Mouse (Mus musculus) forebrain, embryonic 15.5 days (tissue): Measurements from ENCODE around the gene Gja1. TPM values are rescaled to one million over a fixed set of nuclear protein-coding genes. Genes with fewer than 3 reads are reported as not detected.
A peak's percentile ranks its signal among the peaks of the same experiment; 100 is the strongest.

Experiments
- ATAC-seq: fragments of 200-750 bp; cut with Nextera tagmentation; replicated peaks from 2 replicates; pipeline ENCODE4 v1.8.0; 2017; ENCODE audit warnings: mild to moderate bottlenecking, moderate TSS enrichment, moderate library complexity
- H3K27ac ChIP-seq: fragments of 300-500 bp; sonication (generic); replicated peaks from 2 replicates; pipeline ENCODE4 v1.5.1; 2015; ENCODE audit warnings: mild to moderate bottlenecking, inconsistent platforms
- H3K27me3 ChIP-seq: fragments of 300-500 bp; sonication (generic); 2 replicates; pipeline ENCODE4 v1.6.1; 2015; ENCODE audit warnings: inconsistent platforms
- H3K36me3 ChIP-seq: fragments of 300-500 bp; sonication (generic); 2 replicates; pipeline ENCODE4 v1.6.1; 2015; ENCODE audit warnings: mild to moderate bottlenecking, inconsistent platforms
- H3K4me1 ChIP-seq: fragments of 300-500 bp; sonication (generic); 2 replicates; pipeline ENCODE4 v1.6.1; 2015; ENCODE audit warnings: inconsistent platforms
- H3K4me2 ChIP-seq: fragments of 300-500 bp; sonication (generic); replicated peaks from 2 replicates; pipeline ENCODE4 v1.6.1; 2015; ENCODE audit warnings: mild to moderate bottlenecking, inconsistent platforms
- H3K4me3 ChIP-seq: fragments of 300-500 bp; sonication (generic); 2 replicates; pipeline ENCODE4 v1.5.1; 2015; ENCODE audit warnings: mild to moderate bottlenecking, inconsistent platforms
- H3K9ac ChIP-seq: fragments of 300-500 bp; sonication (generic); replicated peaks from 2 replicates; pipeline ENCODE4 v1.6.1; 2015; ENCODE audit warnings: mild to moderate bottlenecking, inconsistent platforms
- H3K9me3 ChIP-seq: fragments of 300-500 bp; sonication (generic); 2 replicates; pipeline ENCODE4 v1.6.1; 2016; ENCODE audit warnings: inconsistent platforms
- WGBS: fragments of 180-500 bp; shearing (Covaris S2); methylation state at CpG from one replicate; pipeline ENCODE4 v1.1.7; 2015; ENCODE audit warnings: mixed read lengths; 5-methylcytosine and 5-hydroxymethylcytosine counted together
- polyA plus RNA-seq: library from polyadenylated mRNA; unstranded; fragments of >200 nt; fragmentation: Nextera tagmentation; extraction: Ambion mirVana; gene quantifications from 2 replicates; pipeline ENCODE4 v1.2.1, GENCODE M21; 2015

Gja1 gene
- polyA plus RNA-seq, 1 experiment from 2014 or later: 71.5 TPM

DNA sequence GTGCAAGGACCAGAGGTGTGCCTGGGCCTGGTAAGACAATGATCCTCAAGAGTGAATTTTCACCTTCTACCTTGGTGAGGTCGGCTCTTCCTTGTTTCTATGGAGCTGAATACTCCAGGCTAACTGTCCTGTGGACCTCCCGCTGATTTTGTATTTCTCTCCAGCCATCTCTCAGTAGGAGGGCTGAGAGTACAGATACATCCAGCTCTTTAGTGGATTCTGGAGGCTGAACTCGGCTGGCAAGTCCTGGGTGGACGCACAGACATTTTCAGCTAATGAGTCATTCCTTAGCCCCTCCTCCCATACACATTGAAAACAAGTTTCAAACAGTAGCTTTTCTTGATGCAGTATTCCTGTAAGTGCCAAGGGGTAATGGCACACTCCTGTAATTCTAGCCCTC is 49.2 kb downstream of the Gja1 start:
- H3K9ac ChIP-seq: no peak overlapping the region
- no peak overlapping the region for H3K27ac ChIP-seq
- 47% methylated on average over 4 of the region's 4 CpGs for WGBS
- H3K27me3 ChIP-seq: no peaks in the 10 kb centered on the region
- no peaks in the 10 kb centered on the region for H3K9me3 ChIP-seq
- no peak overlapping the region for H3K4me2 ChIP-seq
- H3K4me3 ChIP-seq: no peak overlapping the region
- H3K36me3 ChIP-seq: no peaks in the 10 kb centered on the region
- H3K4me1 ChIP-seq: no peaks in the 10 kb centered on the region
- ATAC-seq: no peak

DNA sequence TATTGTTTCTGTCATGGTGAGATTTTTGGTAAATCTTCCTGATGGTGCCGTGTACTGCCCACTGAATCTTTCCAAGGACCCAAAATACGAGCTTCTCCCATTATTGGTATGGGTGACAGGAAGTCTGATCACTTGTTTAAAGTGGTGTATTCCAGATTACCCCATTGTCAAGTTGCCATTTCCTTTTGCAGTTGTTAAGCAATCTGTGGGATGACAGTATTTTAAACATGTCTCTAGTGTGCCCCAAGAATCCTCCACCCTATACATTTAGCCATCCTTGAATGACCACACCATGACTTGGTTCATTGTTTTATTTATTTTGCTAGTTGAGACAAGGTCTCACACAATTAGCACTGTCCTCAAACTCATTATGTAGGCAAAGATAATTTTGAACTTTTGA is 50.3 kb downstream of the Gja1 start:
- Histone ChIP-seq H3K4me2 (no peak overlapping the region), H3K9me3 (no peaks in the 10 kb centered on the region), H3K9ac (no peak overlapping the region), H3K4me3 (no peak overlapping the region), H3K4me1 (no peaks in the 10 kb centered on the region), H3K27me3 (no peaks in the 10 kb centered on the region), H3K36me3 (no peaks in the 10 kb centered on the region), H3K27ac (no peak overlapping the region)
- WGBS: 93% methylated on average over 2 of the region's 2 CpGs
- ATAC-seq: no peak

DNA sequence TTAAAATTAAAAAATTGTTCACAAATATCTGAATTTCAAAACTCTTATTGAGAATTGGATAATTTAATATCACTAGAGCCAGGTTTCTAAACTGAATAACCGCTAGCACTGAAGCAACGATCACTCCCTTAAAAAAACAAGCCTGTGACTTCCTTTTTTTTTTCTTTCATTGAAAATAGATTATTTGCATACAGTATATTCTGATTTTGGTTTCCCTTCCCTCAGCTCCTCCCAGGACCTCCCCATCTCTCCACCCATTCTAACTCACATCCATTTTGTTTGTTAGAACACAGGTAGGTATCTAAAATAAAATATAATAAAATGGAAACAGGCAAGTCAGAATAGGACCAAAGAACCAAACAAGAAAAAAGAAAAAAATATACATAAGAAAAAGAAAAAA is 50.7 kb downstream of the Gja1 start:
- Histone ChIP-seq H3K4me1 (no peaks in the 10 kb centered on the region), H3K36me3 (no peaks in the 10 kb centered on the region), H3K4me3 (no peak overlapping the region), H3K9me3 (no peaks in the 10 kb centered on the region), H3K27me3 (no peaks in the 10 kb centered on the region), H3K9ac (no peak overlapping the region), H3K4me2 (no peak overlapping the region), H3K27ac (no peak overlapping the region)
- no peak for ATAC-seq
- 89% methylated on average over 2 of the region's 2 CpGs for WGBS

DNA sequence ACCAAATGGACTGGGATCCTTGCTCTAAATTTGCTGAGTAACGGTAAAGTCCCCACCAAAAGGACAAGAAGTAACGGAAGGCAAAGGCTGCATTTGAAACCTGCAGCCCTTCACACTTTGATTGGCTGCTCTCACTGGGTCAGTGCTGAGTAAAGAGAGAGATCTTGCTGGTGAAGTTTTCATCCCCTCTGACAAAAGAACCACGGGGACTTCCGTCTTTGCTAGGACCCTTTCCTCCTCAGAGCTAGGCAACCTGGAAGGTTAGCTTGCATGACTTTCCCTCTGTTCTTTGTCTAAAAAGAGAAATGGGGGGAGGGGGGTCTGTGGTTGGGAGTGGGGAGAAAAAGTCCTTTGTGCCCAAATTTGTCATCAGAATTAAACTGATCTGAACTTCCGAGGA is 51.9 kb downstream of the Gja1 start:
- Histone ChIP-seq H3K36me3 (no peaks in the 10 kb centered on the region), H3K4me3 (no peak overlapping the region), H3K4me1 (no peaks in the 10 kb centered on the region), H3K9me3 (no peaks in the 10 kb centered on the region), H3K9ac (no peak overlapping the region), H3K4me2 (no peak overlapping the region), H3K27me3 (no peaks in the 10 kb centered on the region), H3K27ac (no peak overlapping the region)
- ATAC-seq: no peak
- 70% methylated on average over 5 of the region's 5 CpGs for WGBS

- H3K9me3 ChIP-seq: no peaks in the 10 kb centered on the region
- ATAC-seq: peak; percentile 83; the same call in 1 of the 2 replicates
- H3K4me3 ChIP-seq: peak overlapping the region; percentile 33
- no peaks in the 10 kb centered on the region for H3K36me3 ChIP-seq
- H3K27me3 ChIP-seq: no peaks in the 10 kb centered on the region
- peak overlapping the region; percentile 46 for H3K4me2 ChIP-seq
- peak overlapping the region; percentile 11; the same call in 1 of the 2 replicates for H3K9ac ChIP-seq
- no peaks in the 10 kb centered on the region for H3K4me1 ChIP-seq
- H3K27ac ChIP-seq: no peak overlapping the region
- WGBS: 19% methylated on average over 23 of the region's 23 CpGs
Measured at GRCm38 (mm10) chr10:56431600-56432389, 54.7 kb downstream of the Gja1 start.

DNA sequence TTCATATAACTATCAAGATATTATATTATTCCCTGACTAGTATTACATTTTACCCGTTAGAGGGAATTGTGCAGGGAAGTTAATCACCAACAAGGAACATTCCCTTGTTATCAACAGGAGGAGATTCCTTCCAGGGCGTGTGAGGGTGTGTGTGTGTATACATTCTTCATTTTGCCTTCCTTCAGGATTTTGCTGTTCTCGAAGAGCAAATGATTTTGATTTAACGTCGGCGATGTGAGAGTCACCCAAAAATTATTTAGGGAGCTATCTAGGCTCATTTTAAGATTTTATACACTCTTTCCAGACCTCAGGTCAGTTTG is 55.2 kb downstream of the Gja1 start:
- ATAC-seq: no peak
- H3K9me3 ChIP-seq: no peaks in the 10 kb centered on the region
- H3K4me3 ChIP-seq: no peak overlapping the region
- no peak overlapping the region for H3K9ac ChIP-seq
- no peak overlapping the region for H3K27ac ChIP-seq
- no peaks in the 10 kb centered on the region for H3K27me3 ChIP-seq
- WGBS: 79% methylated on average over 6 of the region's 6 CpGs
- H3K4me1 ChIP-seq: no peaks in the 10 kb centered on the region
- no peaks in the 10 kb centered on the region for H3K36me3 ChIP-seq
- no peak overlapping the region for H3K4me2 ChIP-seq

GRCm38 (mm10) chr10:56437290-56437689 is 60.2 kb downstream of the Gja1 start:
- H3K4me1 ChIP-seq: no peaks in the 10 kb centered on the region
- H3K4me3 ChIP-seq: no peak overlapping the region
- no peak overlapping the region for H3K27ac ChIP-seq
- H3K9ac ChIP-seq: no peak overlapping the region
- no peaks in the 10 kb centered on the region for H3K9me3 ChIP-seq
- H3K27me3 ChIP-seq: no peaks in the 10 kb centered on the region
- no peak for ATAC-seq
- no peaks in the 10 kb centered on the region for H3K36me3 ChIP-seq
- H3K4me2 ChIP-seq: no peak overlapping the region
- WGBS: 92% methylated on average over 11 of the region's 11 CpGs

DNA sequence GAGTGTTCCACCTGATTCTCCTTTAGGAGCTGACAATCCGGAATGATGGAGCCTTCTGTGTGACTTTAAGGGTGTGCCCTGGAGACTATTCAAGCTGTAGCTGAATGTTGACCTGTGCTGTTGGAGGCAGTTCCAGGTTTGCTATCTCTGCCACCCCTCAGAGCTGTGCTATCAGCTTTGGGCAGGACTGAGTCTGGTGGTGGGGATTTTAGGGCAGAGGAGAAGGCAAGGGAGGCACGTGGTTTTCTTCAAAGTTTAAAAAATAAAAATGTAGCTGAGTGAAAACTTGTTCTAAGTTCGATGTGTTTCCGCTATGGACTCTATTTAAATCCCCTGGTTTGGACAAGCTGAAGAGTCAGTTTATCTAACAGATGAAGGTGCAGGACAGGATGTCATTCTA is 62.5 kb downstream of the Gja1 start:
- Histone ChIP-seq H3K4me1 (no peaks in the 10 kb centered on the region), H3K9me3 (no peaks in the 10 kb centered on the region), H3K9ac (no peak overlapping the region), H3K27me3 (no peaks in the 10 kb centered on the region), H3K4me3 (no peak overlapping the region), H3K36me3 (no peaks in the 10 kb centered on the region), H3K4me2 (no peak overlapping the region), H3K27ac (no peak overlapping the region)
- no peak for ATAC-seq
- WGBS: 84% methylated on average over 4 of the region's 4 CpGs

GRCm38 (mm10) chr10:56444457-56444856 is 67.3 kb downstream of the Gja1 start:
- no peaks in the 10 kb centered on the region for H3K9me3 ChIP-seq
- H3K4me3 ChIP-seq: no peak overlapping the region
- H3K27ac ChIP-seq: no peak overlapping the region
- H3K9ac ChIP-seq: no peak overlapping the region
- H3K27me3 ChIP-seq: no peaks in the 10 kb centered on the region
- WGBS: 96% methylated on average over 2 of the region's 2 CpGs
- H3K36me3 ChIP-seq: no peaks in the 10 kb centered on the region
- no peak overlapping the region for H3K4me2 ChIP-seq
- ATAC-seq: no peak
- no peaks in the 10 kb centered on the region for H3K4me1 ChIP-seq

GRCm38 (mm10) chr10:56449030-56449429 is 71.9 kb downstream of the Gja1 start:
- H3K9me3 ChIP-seq: no peaks in the 10 kb centered on the region
- H3K4me1 ChIP-seq: no peaks in the 10 kb centered on the region
- ATAC-seq: no peak
- no peak overlapping the region for H3K4me3 ChIP-seq
- no peaks in the 10 kb centered on the region for H3K27me3 ChIP-seq
- WGBS: 92% methylated on average over 4 of the region's 4 CpGs
- no peak overlapping the region for H3K9ac ChIP-seq
- H3K4me2 ChIP-seq: no peak overlapping the region
- H3K36me3 ChIP-seq: no peaks in the 10 kb centered on the region
- H3K27ac ChIP-seq: no peak overlapping the region

Other genes with a start within 250 kb of the Gja1 start
- 3.2 and 3.3 TPM in 2 replicates for gene Tbc1d32, start 148.6 kb upstream of the Gja1 start, polyA plus RNA-seq